Mouse (Mus musculus): ENCODE measurements around the gene Hip1r. TPM values are rescaled to one million over a fixed set of nuclear protein-coding genes. Genes with fewer than 3 reads are reported as not detected.

Hip1r gene
- total and polyA plus RNA-seq, 3 experiments = 7.9 to 21.7 (median 14.9) TPM

DNA sequence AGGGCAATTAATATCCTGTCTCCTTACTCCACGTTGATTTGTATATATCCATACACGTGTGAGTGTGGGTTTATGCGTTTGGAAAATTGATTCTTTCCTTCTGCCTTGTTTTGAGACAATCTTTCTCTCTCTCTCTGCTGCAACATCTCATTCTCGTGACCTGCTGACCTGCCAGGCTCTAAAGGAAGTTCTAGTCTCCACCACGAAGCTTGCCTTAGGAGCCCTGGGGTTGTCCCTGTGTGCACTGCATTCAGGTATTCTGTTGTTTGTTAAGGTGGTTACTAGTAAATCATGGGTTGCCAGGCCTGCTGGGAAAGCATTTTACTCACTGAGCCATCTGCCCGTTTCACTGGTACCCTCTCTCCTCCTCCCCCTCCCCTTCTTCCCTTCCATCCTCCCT is 62.9 kb downstream of the Hip1r start:
- DNase-seq (ENCODE audit: low spot score) (no peak), ATAC-seq (ENCODE audit: extremely low read depth, insufficient number of reproducible peaks, low FRiP score, poor library complexity, severe bottlenecking) (no peak)
- TF ChIP-seq GATA1 (IDR thresholded peaks at IDR 0.05; ENCODE audit: borderline replicate concordance, low read length) = no peak
- no peak for TF ChIP-seq POLR2AphosphoS5 (IDR thresholded peaks at IDR 0.05; ENCODE audit: insufficient replicate concordance, low read depth, low read length)
- no peak for TF ChIP-seq TAL1 (conservative IDR thresholded peaks at IDR 0.05; ENCODE audit: low read depth, low read length)
- TF ChIP-seq GATA2 (IDR thresholded peaks at IDR 0.05; ENCODE audit: borderline replicate concordance, low read depth, low read length) = no peak
- TF ChIP-seq CTCF (IDR thresholded peaks at IDR 0.05; ENCODE audit: low read depth, low read length) = no peak
- H3K4me3 ChIP-seq (ENCODE audit: low read depth, low read length) = no peak overlapping the region
- peaks cover 3% of the 10 kb centered on the region; the same call in 1 of the 2 replicates for H3K27me3 ChIP-seq (ENCODE audit: insufficient read depth, low read length)
- peaks cover 45% of the 10 kb centered on the region for H3K4me1 ChIP-seq (ENCODE audit: insufficient read depth, low read depth, low read length)
- no peaks in the 10 kb centered on the region for H3K9me3 ChIP-seq (replicated peaks)
- H3K36me3 ChIP-seq (replicated peaks) = no peaks in the 10 kb centered on the region

DNA sequence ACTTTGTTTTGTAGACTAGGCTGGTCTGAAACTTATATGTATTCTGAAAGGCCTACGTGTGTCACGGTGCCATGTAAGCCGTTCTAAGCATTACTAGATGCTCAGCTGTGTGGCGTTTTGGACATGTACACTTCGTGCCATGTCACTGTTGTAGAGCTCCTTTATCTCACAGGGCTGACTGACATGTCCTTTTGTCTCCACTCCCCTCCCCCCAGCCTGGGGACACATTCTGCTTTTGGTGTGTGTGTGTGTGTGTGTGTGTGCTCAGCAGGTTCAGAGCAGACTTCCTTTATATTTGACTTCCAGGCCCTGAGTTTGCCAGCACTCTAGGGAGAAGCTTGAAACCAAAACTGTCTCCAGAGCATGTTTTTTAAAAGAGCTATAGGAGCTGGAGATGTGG is 63.4 kb downstream of the Hip1r start:
- ATAC-seq (ENCODE audit: extremely low read depth, insufficient number of reproducible peaks, low FRiP score, poor library complexity, severe bottlenecking) (peak; percentile 22; the same call in 1 of the 2 replicates), DNase-seq (ENCODE audit: low spot score) (no peak)
- no peak for TF ChIP-seq GATA2 (IDR thresholded peaks at IDR 0.05; ENCODE audit: borderline replicate concordance, low read depth, low read length)

DNA sequence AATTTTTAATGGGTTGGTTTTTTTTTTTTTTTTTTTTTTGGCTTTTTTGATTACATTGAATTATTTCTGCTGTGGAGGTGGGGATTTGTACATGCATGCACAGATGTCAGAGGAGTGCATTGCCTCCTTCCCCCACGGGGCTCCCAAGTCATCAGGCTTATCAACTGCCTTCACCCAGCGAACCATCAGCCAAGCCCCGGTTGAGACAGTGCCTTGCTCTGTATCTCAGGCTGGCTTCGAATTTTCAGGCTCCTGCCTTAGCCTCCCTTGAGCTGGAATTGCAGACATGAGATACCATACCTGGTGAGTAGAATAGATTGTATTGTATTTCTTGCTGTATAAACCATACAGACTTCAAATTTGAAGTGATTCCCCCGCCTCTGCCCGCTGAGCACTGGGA is 66.2 kb downstream of the Hip1r start:
- TF ChIP-seq GATA1 (IDR thresholded peaks at IDR 0.05; ENCODE audit: borderline replicate concordance, low read length) (no peak), TAL1 (conservative IDR thresholded peaks at IDR 0.05; ENCODE audit: low read depth, low read length) (no peak), GATA2 (IDR thresholded peaks at IDR 0.05; ENCODE audit: borderline replicate concordance, low read depth, low read length) (no peak), POLR2AphosphoS5 (IDR thresholded peaks at IDR 0.05; ENCODE audit: insufficient replicate concordance, low read depth, low read length) (no peak), CTCF (IDR thresholded peaks at IDR 0.05; ENCODE audit: low read depth, low read length) (no peak)
- DNase-seq (ENCODE audit: low spot score) = no peak
- Histone ChIP-seq H3K9me3 (replicated peaks) (no peaks in the 10 kb centered on the region), H3K4me3 (ENCODE audit: low read depth, low read length) (no peak overlapping the region), H3K27me3 (ENCODE audit: insufficient read depth, low read length) (peaks cover 3% of the 10 kb centered on the region; the same call in 1 of the 2 replicates), H3K4me1 (ENCODE audit: insufficient read depth, low read depth, low read length) (peaks cover 30% of the 10 kb centered on the region), H3K36me3 (replicated peaks) (no peaks in the 10 kb centered on the region)
- no peak for ATAC-seq (ENCODE audit: extremely low read depth, insufficient number of reproducible peaks, low FRiP score, poor library complexity, severe bottlenecking)

More for the DNA sequence above, 63.4 kb downstream of the Hip1r start:
- no peak overlapping the region for H3K4me3 ChIP-seq (ENCODE audit: low read depth, low read length)
- no peaks in the 10 kb centered on the region for H3K9me3 ChIP-seq (replicated peaks)
- peaks cover 43% of the 10 kb centered on the region for H3K4me1 ChIP-seq (ENCODE audit: insufficient read depth, low read depth, low read length)
- peaks cover 3% of the 10 kb centered on the region; the same call in 1 of the 2 replicates for H3K27me3 ChIP-seq (ENCODE audit: insufficient read depth, low read length)
- H3K36me3 ChIP-seq (replicated peaks) = no peaks in the 10 kb centered on the region

DNA sequence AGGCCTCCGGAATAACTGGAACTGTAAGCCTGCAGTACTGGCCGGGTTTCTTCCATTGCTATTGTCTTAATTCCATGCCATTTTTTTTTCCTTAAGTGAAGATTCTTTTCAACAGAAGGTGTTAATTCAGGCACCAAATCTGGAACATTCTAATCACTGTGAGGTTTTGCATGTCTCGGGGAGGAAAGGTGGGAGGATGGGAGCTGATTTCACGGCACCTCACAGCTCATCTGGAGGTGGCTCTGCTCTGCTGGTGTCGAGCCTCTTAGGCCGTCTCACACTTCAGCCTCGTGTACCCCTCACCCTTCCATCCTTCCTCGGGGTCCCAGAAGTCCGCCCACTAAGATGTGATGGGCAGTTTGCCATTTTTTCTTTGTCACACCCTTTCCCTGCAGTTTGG is 67.7 kb downstream of the Hip1r start:
- peaks cover 16% of the 10 kb centered on the region for H3K4me1 ChIP-seq (ENCODE audit: insufficient read depth, low read depth, low read length)
- no peak for TF ChIP-seq TAL1 (conservative IDR thresholded peaks at IDR 0.05; ENCODE audit: low read depth, low read length)
- TF ChIP-seq POLR2AphosphoS5 (IDR thresholded peaks at IDR 0.05; ENCODE audit: insufficient replicate concordance, low read depth, low read length) = no peak
- TF ChIP-seq CTCF (IDR thresholded peaks at IDR 0.05; ENCODE audit: low read depth, low read length) = no peak
- TF ChIP-seq GATA2 (IDR thresholded peaks at IDR 0.05; ENCODE audit: borderline replicate concordance, low read depth, low read length) = no peak
- TF ChIP-seq GATA1 (IDR thresholded peaks at IDR 0.05; ENCODE audit: borderline replicate concordance, low read length) = no peak
- DNase-seq (ENCODE audit: low spot score) (no peak), ATAC-seq (ENCODE audit: extremely low read depth, insufficient number of reproducible peaks, low FRiP score, poor library complexity, severe bottlenecking) (no peak)
- no peak overlapping the region for H3K4me3 ChIP-seq (ENCODE audit: low read depth, low read length)
- H3K36me3 ChIP-seq (replicated peaks) = peaks cover 2% of the 10 kb centered on the region
- no peaks in the 10 kb centered on the region for H3K9me3 ChIP-seq (replicated peaks)
- H3K27me3 ChIP-seq (ENCODE audit: insufficient read depth, low read length) = peaks cover 3% of the 10 kb centered on the region; the same call in 1 of the 2 replicates

DNA sequence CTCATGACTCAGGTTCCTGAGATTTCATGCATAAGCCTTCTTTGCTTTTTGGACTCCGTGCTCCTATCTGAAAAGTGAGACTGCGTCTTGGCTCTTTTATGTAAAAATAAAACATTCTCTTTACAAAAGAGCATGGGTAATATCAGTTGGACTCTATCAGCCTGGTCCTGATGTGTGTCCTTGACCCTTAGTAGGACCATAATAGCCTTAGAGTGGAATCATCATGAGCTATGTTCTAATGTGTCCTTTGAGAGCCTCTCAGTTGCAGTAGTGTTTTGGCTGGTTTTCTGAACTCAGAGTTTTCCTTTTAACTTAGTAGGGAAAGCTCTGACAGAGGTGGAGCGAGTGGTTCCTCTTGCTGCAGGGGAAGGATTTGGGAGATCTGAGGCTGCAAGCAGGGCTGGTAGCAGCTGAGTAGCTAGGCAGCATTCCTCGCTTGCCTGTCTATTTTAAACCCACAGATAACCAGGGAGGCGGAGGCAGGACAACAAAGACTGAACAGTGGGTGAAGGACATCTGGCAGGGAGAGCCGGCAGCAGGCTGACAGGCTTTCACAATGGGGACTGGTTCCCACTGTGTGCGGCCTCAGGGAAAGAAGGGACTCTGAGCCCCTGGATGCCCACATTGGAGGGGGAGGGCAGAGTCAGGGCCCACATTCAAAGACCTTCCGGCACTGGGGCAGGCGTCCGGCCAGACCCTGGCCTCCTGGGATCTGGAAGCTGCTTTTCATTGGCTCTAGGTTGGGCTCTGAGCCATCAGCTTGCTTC is 70.0 kb downstream of the Hip1r start:
- DNase-seq (ENCODE audit: low spot score) (no peak), ATAC-seq (ENCODE audit: extremely low read depth, insufficient number of reproducible peaks, low FRiP score, poor library complexity, severe bottlenecking) (no peak)
- H3K4me1 ChIP-seq (ENCODE audit: insufficient read depth, low read depth, low read length) = peaks cover 7% of the 10 kb centered on the region
- no peak overlapping the region for H3K4me3 ChIP-seq (ENCODE audit: low read depth, low read length)
- H3K27me3 ChIP-seq (ENCODE audit: insufficient read depth, low read length) = peaks cover 3% of the 10 kb centered on the region; the same call in 1 of the 2 replicates
- no peaks in the 10 kb centered on the region for H3K9me3 ChIP-seq (replicated peaks)
- TF ChIP-seq TAL1 (conservative IDR thresholded peaks at IDR 0.05; ENCODE audit: low read depth, low read length) (no peak), POLR2AphosphoS5 (IDR thresholded peaks at IDR 0.05; ENCODE audit: insufficient replicate concordance, low read depth, low read length) (no peak)
- peaks cover 18% of the 10 kb centered on the region for H3K36me3 ChIP-seq (replicated peaks)

DNA sequence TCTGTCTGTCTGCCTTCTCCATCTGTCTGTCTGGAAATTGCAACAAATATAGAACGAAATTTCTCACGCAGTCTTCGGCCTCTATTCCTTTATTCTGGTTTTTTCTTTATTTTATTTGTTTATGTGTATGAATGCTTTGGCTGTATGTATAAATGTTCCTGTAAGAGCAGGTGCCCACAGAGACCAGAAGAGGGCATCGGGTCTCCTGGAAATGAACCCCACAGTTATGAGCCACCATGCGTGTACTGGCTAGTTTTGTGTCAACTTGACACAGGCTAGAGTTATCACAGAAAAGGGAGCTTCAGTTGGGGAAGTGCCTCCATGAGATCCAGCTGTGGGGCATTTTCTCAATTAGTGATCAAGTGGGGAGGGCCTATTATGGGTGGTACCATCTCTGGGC is 70.6 kb downstream of the Hip1r start:
- no peak for DNase-seq (ENCODE audit: low spot score)
- TF ChIP-seq TAL1 (conservative IDR thresholded peaks at IDR 0.05; ENCODE audit: low read depth, low read length) (no peak), GATA2 (IDR thresholded peaks at IDR 0.05; ENCODE audit: borderline replicate concordance, low read depth, low read length) (no peak), GATA1 (IDR thresholded peaks at IDR 0.05; ENCODE audit: borderline replicate concordance, low read length) (no peak), POLR2AphosphoS5 (IDR thresholded peaks at IDR 0.05; ENCODE audit: insufficient replicate concordance, low read depth, low read length) (no peak), CTCF (IDR thresholded peaks at IDR 0.05; ENCODE audit: low read depth, low read length) (no peak)
- no peaks in the 10 kb centered on the region for H3K9me3 ChIP-seq (replicated peaks)
- H3K4me3 ChIP-seq (ENCODE audit: low read depth, low read length) = no peak overlapping the region
- peaks cover 19% of the 10 kb centered on the region for H3K36me3 ChIP-seq (replicated peaks)
- H3K27me3 ChIP-seq (ENCODE audit: insufficient read depth, low read length) = peaks cover 3% of the 10 kb centered on the region; the same call in 1 of the 2 replicates
- peaks cover 7% of the 10 kb centered on the region for H3K4me1 ChIP-seq (ENCODE audit: insufficient read depth, low read depth, low read length)
- ATAC-seq (ENCODE audit: extremely low read depth, insufficient number of reproducible peaks, low FRiP score, poor library complexity, severe bottlenecking) = no peak
